Mouse (Mus musculus) neutrophil, adult 83 days (primary cell): ENCODE results near the gene Hoxd12. TPM values are rescaled to one million over a fixed set of nuclear protein-coding genes. Genes with fewer than 3 reads are reported as not detected.

ENCODE experiments used
- total RNA-seq, 2 experiments: library from RNA; stranded (reverse); gene quantifications; one replicate each; pipeline ENCODE4 v1.2.4; 2023

The Hoxd12 gene
- total RNA-seq: not detected

GRCm38 (mm10) chr2:74674881-74675665, at the start of gene Hoxd12:
Gene Hoxd12 (plus strand): TSS chr2:74675013.

GRCm38 (mm10) chr2:74659507-74660005, 15.3 kb upstream of the Hoxd12 start, which contains the start of gene Evx2:
Gene Evx2 (minus strand): TSS chr2:74659557.

GRCm38 (mm10) chr2:74667842-74668357, 6.9 kb upstream of the Hoxd12 start, which contains the start of gene Hoxd13:
Gene Hoxd13 (plus strand): TSS chr2:74668310.

GRCm38 (mm10) chr2:74678891-74679595, 4.2 kb downstream of the Hoxd12 start, which contains the start of gene Hoxd11:
Gene Hoxd11 (plus strand): TSS chr2:74679557.

GRCm38 (mm10) chr2:74691022-74691951, 16.5 kb downstream of the Hoxd12 start, which contains the start of gene Hoxd10:
Gene Hoxd10 (plus strand): TSS chr2:74691924.

GRCm38 (mm10) chr2:74697567-74698121, 22.8 kb downstream of the Hoxd12 start, which contains the start of gene Hoxd9:
Gene Hoxd9 (plus strand): TSS chr2:74697727.

GRCm38 (mm10) chr2:74704393-74704998, 29.7 kb downstream of the Hoxd12 start, which contains the start of gene Hoxd8:
Gene Hoxd8 (plus strand): TSS chr2:74704615.

GRCm38 (mm10) chr2:74711721-74712621, 37.2 kb downstream of the Hoxd12 start, which contains the start of the genes Hoxd3 and Hoxd4:
Gene Hoxd3 (plus strand): TSS chr2:74711927.
Gene Hoxd4 (plus strand): TSS chr2:74711929.

GRCm38 (mm10) chr2:74726551-74726950, 51.7 kb downstream of the Hoxd12 start, which contains the start of gene Gm28230:
Gene Gm28230 (plus strand): TSS chr2:74726728.

Other genes starting within 250 kb of the Hoxd12 start
- 10 to 100 TPM; 40.6 to 49.3 TPM for gene Lnpk, start 95.6 kb upstream of the Hoxd12 start, total RNA-seq
- gene Evx2, start 15.5 kb upstream of the Hoxd12 start, total RNA-seq: not detected
- not detected for gene Hoxd13, start 6.7 kb upstream of the Hoxd12 start, total RNA-seq
- gene Hoxd11, start 4.5 kb downstream of the Hoxd12 start, total RNA-seq: not detected
- gene Hoxd10, start 16.9 kb downstream of the Hoxd12 start, total RNA-seq: not detected
- gene Hoxd9, start 22.7 kb downstream of the Hoxd12 start, total RNA-seq: not detected
- not detected for gene Hoxd8, start 29.6 kb downstream of the Hoxd12 start, total RNA-seq
- gene Hoxd3, start 36.9 kb downstream of the Hoxd12 start, total RNA-seq: not detected
- not detected for gene Hoxd4, start 36.9 kb downstream of the Hoxd12 start, total RNA-seq
- not detected for gene Gm28230, start 51.7 kb downstream of the Hoxd12 start, total RNA-seq
- not detected for gene Hoxd1, start 88.0 kb downstream of the Hoxd12 start, total RNA-seq
- 10 to 100 TPM; 17.1 to 19.0 TPM for gene Mtx2, start 150.8 kb downstream of the Hoxd12 start, total RNA-seq